Mouse (Mus musculus) hindbrain, embryonic 11.5 days (tissue): ENCODE data around the gene Mex3d. TPM values are rescaled to one million over a fixed set of nuclear protein-coding genes. Genes with fewer than 3 reads are reported as not detected.
A peak's percentile ranks its signal among the peaks of the same experiment; 100 is the strongest.

Experiments used
- ATAC-seq: fragments of 200-750 bp; cut with Nextera tagmentation; 2 replicates; pipeline ENCODE4 v1.8.0; 2017; ENCODE audit warnings: mild to moderate bottlenecking, moderate TSS enrichment, moderate library complexity; ENCODE audit not compliant: low FRiP score
- DNase-seq: peaks from one replicate; pipeline ENCODE4 v3.0.0-alpha.2; 2015; ENCODE audit warnings: low spot score
- H3K27ac ChIP-seq: fragments of 300-500 bp; sonication (generic); 2 replicates; pipeline ENCODE4 v1.5.1; 2014; ENCODE audit warnings: mild to moderate bottlenecking, low read depth, low read length
- H3K27me3 ChIP-seq: fragments of 300-500 bp; sonication (generic); 2 replicates; pipeline ENCODE4 v1.6.1; 2014; ENCODE audit warnings: mild to moderate bottlenecking, low read length, moderate library complexity, mixed read lengths; ENCODE audit not compliant: control insufficient read depth, insufficient read depth
- H3K36me3 ChIP-seq: fragments of 300-500 bp; sonication (generic); 2 replicates; pipeline ENCODE4 v1.6.1; 2014; ENCODE audit warnings: mild to moderate bottlenecking, low read length, moderate library complexity, mixed read lengths; ENCODE audit not compliant: control insufficient read depth, insufficient read depth
- H3K4me1 ChIP-seq: fragments of 300-500 bp; sonication (generic); replicated peaks from 2 replicates; pipeline ENCODE4 v1.6.1; 2014; ENCODE audit warnings: low read length, mixed read lengths; ENCODE audit not compliant: control insufficient read depth, insufficient read depth
- H3K4me2 ChIP-seq: fragments of 300-500 bp; sonication (generic); replicated peaks from 2 replicates; pipeline ENCODE4 v1.6.1; 2014; ENCODE audit warnings: mild to moderate bottlenecking, low read depth, low read length
- H3K4me3 ChIP-seq: fragments of 300-500 bp; sonication (generic); 2 replicates; pipeline ENCODE4 v1.5.1; 2014; ENCODE audit warnings: low read depth, low read length
- H3K9ac ChIP-seq: fragments of 300-500 bp; sonication (generic); 2 replicates; pipeline ENCODE4 v1.6.1; 2014; ENCODE audit warnings: low read depth, low read length
- H3K9me3 ChIP-seq: fragments of 300-500 bp; sonication (generic); 2 replicates; pipeline ENCODE4 v1.6.1; 2016; ENCODE audit warnings: low read length; ENCODE audit not compliant: control insufficient read depth
- WGBS: fragments of 180-500 bp; shearing (Covaris S2); extraction: QIAGEN DNeasy Blood & Tissue Kit; methylation state at CpG from one replicate; pipeline ENCODE4 v1.1.7; 2014; 5-methylcytosine and 5-hydroxymethylcytosine counted together
- polyA plus RNA-seq: library from polyadenylated mRNA; unstranded; fragments of >200 nt; fragmentation: Nextera tagmentation; extraction: Ambion mirVana; gene quantifications from 2 replicates; pipeline ENCODE4 v1.2.1, GENCODE M21; 2014

Gene Mex3d
- polyA plus RNA-seq, 1 experiment from 2014 or later, result 14.7 TPM

GRCm38 (mm10) chr10:80357994-80358639 is 29.3 kb downstream of the Mex3d start:
- ATAC-seq, result peak; percentile 61
- no peak overlapping the region for H3K9ac ChIP-seq

GRCm38 (mm10) chr10:80357336-80357735 is 30.1 kb downstream of the Mex3d start:
- Histone ChIP-seq H3K9ac (no peak overlapping the region), H3K4me3 (no peak overlapping the region), H3K4me1 (peaks cover 6% of the 10 kb centered on the region; the same call in 1 of the 2 replicates), H3K27me3 (peaks cover 74% of the 10 kb centered on the region), H3K4me2 (no peak overlapping the region), H3K9me3 (no peaks in the 10 kb centered on the region), H3K27ac (no peak overlapping the region), H3K36me3 (no peaks in the 10 kb centered on the region)
- DNase-seq (no peak), ATAC-seq (no peak)
- 40% methylated on average over 7 of the region's 7 CpGs for WGBS

More at GRCm38 (mm10) chr10:80357994-80358639, 29.3 kb downstream of the Mex3d start:
- Histone ChIP-seq H3K4me1 (peaks cover 6% of the 10 kb centered on the region; the same call in 1 of the 2 replicates), H3K4me2 (no peak overlapping the region), H3K36me3 (no peaks in the 10 kb centered on the region), H3K4me3 (no peak overlapping the region), H3K27me3 (peaks cover 67% of the 10 kb centered on the region), H3K27ac (no peak overlapping the region), H3K9me3 (no peaks in the 10 kb centered on the region)
- DNase-seq, result no peak
- 8% methylated on average over 30 of the region's 31 CpGs for WGBS

DNA sequence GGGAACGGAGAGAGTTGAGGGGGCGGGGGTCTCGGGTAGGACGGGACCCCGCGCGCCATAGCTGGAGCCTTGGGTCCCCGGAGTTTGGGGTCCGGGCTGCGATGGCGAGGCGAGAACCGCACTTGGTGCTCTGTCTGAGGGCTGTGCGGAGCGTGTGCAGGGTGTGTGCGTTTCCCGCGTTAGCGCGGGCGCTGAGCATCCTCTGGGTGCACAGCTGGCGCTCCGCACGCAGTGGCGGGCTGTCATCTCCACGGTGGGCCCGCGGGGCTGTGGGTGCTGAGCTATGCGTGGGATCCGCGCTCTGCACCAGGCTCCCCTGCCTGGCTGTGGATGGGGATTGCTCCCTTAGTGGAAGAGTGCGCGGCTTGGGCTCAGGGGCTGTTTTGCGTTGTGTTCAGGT is 30.7 kb downstream of the Mex3d start:
- Histone ChIP-seq H3K9me3 (no peaks in the 10 kb centered on the region), H3K4me2 (peak overlapping the region; percentile 31), H3K9ac (no peak overlapping the region), H3K4me3 (peak overlapping the region; percentile 24), H3K4me1 (peaks cover 6% of the 10 kb centered on the region; the same call in 1 of the 2 replicates), H3K27me3 (peaks cover 78% of the 10 kb centered on the region), H3K36me3 (no peaks in the 10 kb centered on the region), H3K27ac (no peak overlapping the region)
- DNase-seq, result no peak
- ATAC-seq, result no peak
- 3% methylated on average over 34 of the region's 34 CpGs for WGBS

DNA sequence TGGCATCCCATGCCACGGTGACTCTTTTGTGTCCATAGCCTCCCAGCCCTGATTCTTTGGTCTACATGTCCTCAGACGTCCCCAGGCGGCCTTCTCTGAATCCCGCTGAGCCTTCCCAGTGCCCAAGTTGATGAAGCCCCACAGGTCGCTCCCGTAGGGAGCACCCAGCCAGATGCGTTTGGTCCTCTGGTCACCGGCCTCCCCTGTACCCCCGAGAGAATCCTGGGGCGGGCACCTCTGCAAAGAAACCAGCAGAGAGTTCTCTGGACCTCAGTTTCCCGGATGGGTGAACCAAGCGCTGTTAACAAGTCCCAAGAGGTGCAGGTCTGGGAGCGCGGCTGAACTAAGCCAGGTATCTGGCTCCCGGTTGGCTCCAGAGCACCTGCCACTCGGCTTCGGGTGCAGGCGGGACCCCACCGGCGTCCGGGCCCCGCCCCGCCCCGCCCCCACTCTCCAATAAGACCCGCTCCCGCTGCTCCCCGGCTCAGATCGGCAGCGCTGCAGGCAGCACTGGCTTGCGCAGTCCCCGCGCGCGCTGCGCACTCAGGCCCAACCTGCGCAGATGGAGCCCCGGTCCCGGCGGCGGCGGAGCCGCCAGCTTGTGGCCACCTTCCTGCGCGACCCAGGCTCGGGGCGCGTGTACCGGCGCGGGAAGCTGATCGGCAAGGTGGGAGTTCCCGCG is 31.3 kb downstream of the Mex3d start, which contains the start of gene Plk5:
Gene Plk5 (plus strand): TSS at position 459 of the 682 bp plus-strand sequence.
- H3K4me1 ChIP-seq, result peaks cover 6% of the 10 kb centered on the region; the same call in 1 of the 2 replicates
- H3K4me3 ChIP-seq, result peak within 1 kb of the TSS; percentile 24
- peaks cover 84% of the 10 kb centered on the region for H3K27me3 ChIP-seq
- H3K9me3 ChIP-seq, result no peaks in the 10 kb centered on the region
- H3K27ac ChIP-seq, result no peak within 1 kb of the TSS
- peak within 1 kb of the TSS; percentile 31 for H3K4me2 ChIP-seq
- no peak within 1 kb of the TSS for H3K9ac ChIP-seq
- DNase-seq, result peak; percentile 45
- WGBS, result under 1% methylated on average over 51 of the region's 53 CpGs
- no peak for ATAC-seq
- H3K36me3 ChIP-seq, result no peaks in the 10 kb centered on the region

DNA sequence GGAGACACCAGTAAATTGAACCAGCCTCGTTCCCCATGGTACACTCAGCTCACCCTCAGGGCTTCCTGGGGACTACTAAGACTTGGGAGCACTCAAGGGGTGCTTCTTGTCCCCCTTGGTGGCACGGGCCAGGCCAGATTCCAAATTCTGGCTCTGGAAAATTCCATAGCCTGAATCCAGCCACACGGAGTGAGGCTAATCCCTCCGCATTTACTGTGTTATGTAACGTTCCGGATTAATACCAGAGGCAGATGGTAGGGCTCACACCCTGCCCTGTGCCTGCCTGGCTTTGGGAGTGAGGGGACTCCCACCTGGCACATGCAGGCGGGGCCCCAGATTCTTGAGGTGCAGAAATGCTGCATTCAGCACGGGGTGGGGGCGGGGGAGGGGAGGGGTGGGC is 32.0 kb downstream of the Mex3d start:
- Histone ChIP-seq H3K4me3 (no peak overlapping the region), H3K9me3 (no peaks in the 10 kb centered on the region), H3K27me3 (peaks cover 90% of the 10 kb centered on the region), H3K4me1 (peaks cover 6% of the 10 kb centered on the region; the same call in 1 of the 2 replicates), H3K27ac (no peak overlapping the region), H3K9ac (no peak overlapping the region), H3K36me3 (no peaks in the 10 kb centered on the region), H3K4me2 (no peak overlapping the region)
- WGBS, result 13% methylated on average over 7 of the region's 9 CpGs
- no peak for DNase-seq
- no peak for ATAC-seq

DNA sequence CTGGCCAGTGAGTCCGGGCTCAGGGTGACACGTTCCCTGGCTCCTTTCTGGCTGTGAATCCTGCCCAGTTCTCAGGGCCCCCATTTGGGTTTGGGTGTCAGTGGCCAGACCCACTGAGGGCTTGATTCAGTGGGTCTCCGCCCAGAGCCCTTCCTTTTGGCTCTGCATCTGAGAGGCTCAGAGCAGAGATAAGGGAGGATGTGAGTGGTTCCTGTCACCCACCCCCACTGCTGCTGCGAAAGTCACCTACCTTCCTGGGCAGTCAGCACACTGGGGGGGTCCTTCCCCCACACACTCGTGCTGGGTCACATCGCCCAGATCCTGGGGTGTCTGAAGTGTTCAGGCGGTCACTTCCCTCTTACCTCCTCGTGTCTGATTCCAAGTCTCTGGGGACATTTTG is 34.7 kb downstream of the Mex3d start:
- no peak for ATAC-seq
- Histone ChIP-seq H3K4me2 (no peak overlapping the region), H3K36me3 (no peaks in the 10 kb centered on the region), H3K4me1 (peaks cover 9% of the 10 kb centered on the region), H3K9ac (0 out of 2 replicates have a peak overlapping the region, but pooled peaks have one; percentile 11), H3K27me3 (peaks cover 92% of the 10 kb centered on the region), H3K9me3 (no peaks in the 10 kb centered on the region), H3K4me3 (no peak overlapping the region), H3K27ac (no peak overlapping the region)
- DNase-seq, result no peak
- 65% methylated on average over 8 of the region's 8 CpGs for WGBS

- Histone ChIP-seq H3K27me3 (peaks cover 91% of the 10 kb centered on the region), H3K4me3 (no peak overlapping the region), H3K36me3 (no peaks in the 10 kb centered on the region), H3K9ac (no peak overlapping the region), H3K27ac (no peak overlapping the region), H3K4me2 (no peak overlapping the region), H3K9me3 (no peaks in the 10 kb centered on the region), H3K4me1 (peaks cover 9% of the 10 kb centered on the region)
- no peak for ATAC-seq
- 21% methylated on average over 11 of the region's 11 CpGs for WGBS
- no peak for DNase-seq
Observed at GRCm38 (mm10) chr10:80351896-80352295, 35.6 kb downstream of the Mex3d start.

DNA sequence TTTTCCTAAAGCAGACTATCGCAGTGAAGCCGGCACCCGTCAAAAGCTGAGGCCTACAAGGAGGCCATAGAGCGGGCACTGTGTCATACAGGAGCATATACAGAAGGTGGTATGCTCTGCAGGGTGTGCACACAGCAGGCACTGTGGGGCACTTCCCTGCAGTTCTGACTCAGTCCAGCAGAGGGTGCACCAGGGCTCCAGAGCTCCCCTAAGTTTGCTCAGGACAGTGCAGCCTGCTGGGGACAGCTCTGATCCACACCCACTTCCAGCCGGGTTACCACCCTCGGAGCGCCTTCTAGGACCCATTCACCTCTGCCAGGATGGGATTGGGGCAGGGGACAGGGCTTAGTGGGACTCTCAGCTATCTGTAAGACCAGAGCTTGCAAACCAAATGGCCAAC is 37.2 kb downstream of the Mex3d start:
- Histone ChIP-seq H3K4me2 (no peak overlapping the region), H3K9me3 (no peaks in the 10 kb centered on the region), H3K4me1 (peaks cover 4% of the 10 kb centered on the region; the same call in 1 of the 2 replicates), H3K4me3 (no peak overlapping the region), H3K27ac (no peak overlapping the region), H3K36me3 (no peaks in the 10 kb centered on the region), H3K27me3 (peaks cover 85% of the 10 kb centered on the region), H3K9ac (no peak overlapping the region)
- peak; percentile 94 for DNase-seq
- peak; percentile 69 for ATAC-seq
- WGBS, result 8% methylated on average over 7 of the region's 7 CpGs
